Mouse (Mus musculus) spleen, postnatal 4 days (tissue): ENCODE measurements around the gene Tepsin.

Experiments used
- DNase-seq, 2 experiments: peaks; one replicate each; pipeline ENCODE4 v3.0.0; 2022; ENCODE audit warnings: low spot score in 2 of 2

The Tepsin gene

DNA sequence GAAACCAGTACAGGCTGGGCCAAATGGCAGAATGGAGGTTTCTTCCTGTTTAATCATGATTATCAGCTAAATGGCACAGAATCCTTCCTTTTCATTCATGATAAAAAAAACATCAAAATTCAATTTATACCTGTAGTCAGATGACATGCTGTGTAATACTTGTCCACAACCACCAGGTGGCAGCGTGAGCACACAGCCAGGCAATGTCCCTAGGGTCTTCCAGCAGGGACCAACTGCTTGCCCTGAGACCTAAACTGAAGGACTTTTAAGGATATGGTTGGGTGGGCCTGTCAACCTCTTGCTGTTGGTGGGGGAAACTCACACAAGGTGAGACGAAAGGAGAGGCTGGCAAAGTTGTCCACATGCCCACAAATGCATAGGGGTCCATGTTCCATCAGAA, 12.5 kb upstream of the Tepsin start:
- peak in 1 of 2 experiments; percentile 80 for DNase-seq

DNA sequence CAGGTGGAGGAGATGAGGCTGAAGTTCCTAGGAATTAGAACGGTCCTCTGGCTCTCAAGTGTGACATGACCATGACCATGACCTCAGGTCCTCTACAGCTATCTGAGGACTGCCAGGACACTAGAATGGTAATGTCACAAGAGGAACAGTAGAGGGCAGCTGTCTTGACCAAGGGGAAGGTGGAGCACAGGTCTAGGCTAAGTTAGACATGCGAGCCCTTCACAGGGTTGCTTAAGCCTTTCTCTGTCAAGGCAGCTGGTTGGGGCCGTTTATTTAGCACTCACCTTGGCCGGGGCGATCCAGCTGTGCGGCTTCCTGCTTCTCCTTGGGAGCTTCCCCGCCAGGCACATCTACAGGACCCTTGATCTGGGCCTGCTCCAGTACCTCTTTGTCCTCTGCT, 12.0 kb upstream of the Tepsin start:
- no peak for DNase-seq

DNA sequence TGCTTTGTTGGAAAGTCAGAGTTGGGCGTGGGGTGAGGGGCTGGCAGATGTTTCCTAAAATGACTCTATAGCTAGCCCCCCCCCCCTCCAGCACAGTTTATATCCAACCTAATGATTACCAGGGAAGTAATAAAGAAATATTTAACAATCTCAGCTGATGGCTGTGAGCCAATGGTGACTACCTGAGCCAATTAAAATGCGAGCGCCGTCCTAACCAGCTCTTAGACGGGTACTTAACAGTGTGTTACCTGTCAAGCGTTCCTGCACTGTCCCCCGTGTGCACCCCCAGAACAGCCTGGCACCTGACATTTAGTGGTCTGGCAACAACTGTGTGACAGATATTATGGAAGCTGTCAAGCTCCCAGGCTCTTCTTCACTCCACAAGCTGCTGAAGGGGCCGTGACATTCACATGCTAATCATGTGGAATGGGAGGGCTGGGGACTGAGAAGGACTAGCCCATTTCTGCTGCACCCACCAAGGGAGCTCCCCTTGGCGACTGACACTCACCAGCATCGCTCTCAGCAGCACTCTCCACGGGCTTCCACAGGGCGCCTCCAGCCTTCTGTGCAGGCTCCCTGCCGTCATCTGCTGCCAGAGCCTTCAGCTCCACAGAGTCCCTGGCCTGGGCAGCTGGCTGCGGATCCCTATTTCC, 11.2 kb upstream of the Tepsin start:
- DNase-seq = no peak

DNA sequence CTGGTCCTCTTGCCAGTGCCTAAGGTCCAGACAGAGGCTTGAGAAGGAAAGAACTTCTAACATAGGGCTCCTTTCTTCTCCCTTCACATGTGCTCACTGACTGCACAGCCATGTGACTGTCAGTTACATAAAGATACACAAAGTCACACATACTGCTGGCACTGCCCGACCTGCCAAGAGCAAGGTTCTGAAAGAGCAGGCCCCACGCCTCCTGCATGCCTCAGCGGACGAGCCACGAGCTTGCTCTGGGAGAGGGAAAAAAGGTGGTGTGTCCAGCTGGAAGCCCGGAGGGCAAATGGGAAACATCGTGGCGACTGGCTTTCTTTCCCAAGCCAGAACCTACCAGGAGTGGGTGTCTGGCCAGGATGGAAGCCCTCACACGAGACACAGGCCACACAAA, 9.3 kb upstream of the Tepsin start:
- DNase-seq = no peak

DNA sequence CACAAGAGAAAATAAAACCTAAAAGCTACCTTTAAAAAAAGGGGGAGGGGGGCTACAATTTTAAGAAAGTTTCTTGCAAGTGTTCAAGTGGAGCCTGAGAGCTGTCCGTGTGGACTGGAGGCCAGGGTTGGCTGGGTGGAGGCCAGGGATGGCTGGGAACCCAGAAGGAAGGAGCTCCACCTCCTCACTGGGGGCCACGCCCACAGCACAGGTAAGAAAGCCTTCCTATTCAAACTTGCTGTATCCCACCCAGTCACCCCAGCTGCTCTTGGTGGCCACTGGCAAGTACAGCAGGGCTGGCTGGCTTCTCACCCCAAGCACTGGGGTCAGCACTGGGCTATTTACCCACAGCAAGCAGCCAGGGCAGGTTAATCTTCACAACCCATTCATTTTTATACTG, 8.5 kb upstream of the Tepsin start:
- DNase-seq = no peak

DNA sequence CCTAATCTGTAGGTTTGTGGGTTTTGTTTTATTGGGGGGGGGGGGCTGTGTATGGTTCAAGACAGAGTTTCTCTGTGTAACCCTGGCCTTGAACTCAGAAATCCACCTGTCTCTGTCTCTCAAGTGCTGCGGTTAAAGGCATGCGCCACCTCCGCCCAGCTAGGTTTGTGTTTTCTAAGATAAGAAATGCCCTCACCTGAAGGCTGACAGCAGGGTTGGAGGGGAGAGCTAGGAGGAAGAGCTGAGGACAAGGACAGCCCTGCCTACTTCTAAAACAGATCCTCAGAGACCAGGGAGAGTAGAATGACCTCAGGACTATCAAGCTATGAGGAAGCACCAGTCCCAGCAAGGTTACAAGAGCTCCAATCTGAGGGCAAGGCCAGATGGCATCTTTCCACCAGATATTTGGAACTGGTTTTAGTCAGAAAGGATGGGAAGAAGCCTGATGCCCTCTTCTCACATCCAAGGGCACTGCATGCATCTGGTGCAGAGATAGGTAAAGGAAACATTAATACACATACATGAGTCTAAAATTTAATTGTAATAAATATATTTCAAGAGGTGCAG, 5.0 kb upstream of the Tepsin start:
- DNase-seq = no peak

- peak; percentile 63 to 84 for DNase-seq
Measured at GRCm38 (mm10) chr11:120101036-120101435, 2.5 kb upstream of the Tepsin start.

DNA sequence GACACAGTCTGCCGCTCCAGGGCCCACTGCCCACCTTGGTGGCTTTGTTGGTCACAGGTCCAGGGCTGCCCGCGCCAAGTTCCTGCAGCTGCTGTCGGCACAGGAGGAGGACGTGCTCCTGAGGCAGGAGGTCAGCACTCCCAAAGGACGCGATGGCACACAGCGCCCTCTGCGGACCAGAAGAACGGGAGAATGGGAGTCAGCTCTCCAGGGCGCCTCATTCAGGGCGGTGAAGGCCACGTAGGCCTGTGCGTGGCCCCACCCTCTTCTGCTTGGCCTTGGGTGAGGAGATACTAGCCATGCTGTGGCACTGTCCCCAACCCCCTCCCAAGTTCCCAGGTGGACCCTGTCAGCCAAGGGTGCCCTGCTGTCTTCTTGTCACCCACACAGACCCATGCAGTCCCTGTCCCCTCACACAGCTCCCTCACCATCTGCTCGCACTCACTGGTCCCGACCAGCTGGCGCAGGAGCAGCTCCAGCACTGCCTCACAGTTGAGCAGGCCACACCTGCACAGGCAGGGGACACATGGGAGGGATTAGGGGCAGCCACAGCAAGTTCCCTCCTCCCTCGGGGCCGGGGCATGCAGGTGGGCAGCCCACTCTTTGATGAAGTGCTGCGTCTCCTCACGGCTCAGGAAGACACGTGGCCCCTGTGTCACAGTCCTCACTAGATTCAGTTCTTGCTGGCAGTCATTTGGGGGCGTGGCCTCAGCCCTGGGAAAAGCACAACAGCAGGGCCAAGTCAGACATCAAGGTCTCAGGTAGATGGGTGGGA, 5.5 kb downstream of the Tepsin start:
- DNase-seq = no peak

GRCm38 (mm10) chr11:120090661-120091060, 7.9 kb downstream of the Tepsin start:
- no peak for DNase-seq

GRCm38 (mm10) chr11:120086702-120087152, 11.8 kb downstream of the Tepsin start, which contains the start of gene Cep131:
Cep131 (minus strand) TSS chr11:120086827.
- DNase-seq = peak; percentile 97 to 98

GRCm38 (mm10) chr11:120085891-120086627, 12.5 kb downstream of the Tepsin start:
- DNase-seq = peak; percentile 37 to 75

DNA sequence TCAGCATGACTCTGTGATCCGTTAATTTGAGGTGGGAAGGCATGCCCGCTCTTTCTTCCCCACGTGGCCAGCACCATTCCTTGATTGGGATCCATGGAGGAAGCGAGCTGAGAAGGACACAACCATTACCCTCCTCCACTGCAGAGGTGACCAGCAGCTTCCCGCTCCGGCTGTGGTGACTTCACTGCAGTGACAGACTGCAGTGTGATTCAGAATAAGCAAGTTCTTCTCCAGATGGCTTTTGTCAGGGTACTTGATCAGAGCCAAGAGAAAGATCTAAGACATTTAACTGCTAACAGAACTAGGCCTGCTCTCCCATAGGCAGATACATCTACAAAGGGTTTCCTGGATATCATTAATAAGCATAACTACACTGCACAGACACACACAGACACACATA, 18.2 kb downstream of the Tepsin start:
- DNase-seq = no peak

- no peak for DNase-seq
Measured at GRCm38 (mm10) chr11:120076191-120076590, 22.3 kb downstream of the Tepsin start.

GRCm38 (mm10) chr11:120072986-120073647, 25.4 kb downstream of the Tepsin start:
- no peak for DNase-seq

- DNase-seq = no peak
Measured at GRCm38 (mm10) chr11:120071731-120072320, 26.7 kb downstream of the Tepsin start.

GRCm38 (mm10) chr11:120071065-120071464, 27.5 kb downstream of the Tepsin start:
- DNase-seq = no peak

- DNase-seq = no peak
Measured at GRCm38 (mm10) chr11:120070286-120070930, 28.1 kb downstream of the Tepsin start.

DNA sequence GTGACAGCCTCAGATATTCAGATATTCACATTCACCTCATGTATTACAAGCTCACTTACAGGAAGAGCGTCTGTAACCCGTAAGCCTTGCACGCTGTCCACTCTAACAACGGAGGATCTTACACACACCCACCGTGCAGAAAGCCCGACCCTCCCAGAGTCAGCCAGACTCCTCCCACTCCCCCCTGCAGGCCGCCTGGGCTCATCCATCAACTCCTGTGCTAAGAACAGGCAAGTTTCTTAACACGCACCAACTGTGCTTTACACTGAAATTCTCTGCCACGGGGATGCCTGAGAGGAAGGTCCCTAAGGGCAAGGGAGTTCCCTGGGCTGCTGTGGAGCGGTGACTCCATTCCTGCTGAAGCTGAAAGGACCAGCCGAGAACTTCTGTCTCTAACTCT, 29.3 kb downstream of the Tepsin start:
- no peak for DNase-seq

GRCm38 (mm10) chr11:120067834-120068233, 30.7 kb downstream of the Tepsin start:
- DNase-seq = no peak

DNA sequence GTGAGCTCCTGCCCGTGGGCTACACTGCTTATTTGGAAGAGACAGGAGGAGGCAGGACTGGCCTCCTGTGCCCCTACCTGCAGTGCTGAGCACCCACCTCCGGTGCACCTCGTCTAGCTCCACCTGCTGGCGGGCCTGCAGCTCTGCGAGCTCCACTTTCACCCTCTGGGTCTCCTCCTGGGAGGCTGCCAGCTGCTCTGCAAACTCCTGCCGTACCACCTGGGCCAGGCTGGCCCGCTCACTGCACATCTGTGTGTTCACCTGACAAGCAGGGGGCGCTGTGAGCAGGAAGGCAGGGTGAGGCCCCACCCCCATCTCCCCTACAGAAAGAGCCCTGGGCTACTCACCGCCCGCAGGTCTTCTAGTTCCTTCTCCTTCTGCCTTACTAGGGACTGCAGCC, 33.2 kb downstream of the Tepsin start:
- peak; percentile 63 to 88 for DNase-seq

DNA sequence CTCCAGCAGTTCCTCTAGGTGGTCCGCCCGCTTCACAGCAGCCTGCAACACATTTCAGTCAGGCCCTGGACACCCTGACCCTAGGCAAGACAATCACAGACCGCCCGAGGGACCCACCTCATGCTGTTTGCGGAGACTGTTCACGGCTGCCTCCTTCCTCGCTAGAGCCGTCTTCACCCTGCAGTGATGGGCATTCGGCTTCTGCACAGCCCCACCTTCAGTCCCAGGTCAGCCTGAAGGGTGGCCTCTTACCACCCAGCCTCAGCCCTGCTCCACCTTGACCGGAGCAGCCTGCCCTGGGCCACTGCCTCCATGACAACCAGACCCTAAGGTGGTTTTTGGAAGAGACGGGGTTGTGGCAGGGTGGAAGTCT, 33.9 kb downstream of the Tepsin start:
- no peak for DNase-seq
